Mouse (Mus musculus) cortical plate, adult 2 months (tissue): ENCODE results near the gene Fmnl1.
A peak's percentile ranks its signal among the peaks of the same experiment; 100 is the strongest.

Experiments used
- CTCF ChIP-seq: fragments of 200-500 bp; IDR thresholded peaks from 2 replicates; pipeline ENCODE4 v1.5.1; 2011; ENCODE audit warnings: mild to moderate bottlenecking, control low read depth, low read length; ENCODE audit not compliant: insufficient read depth; ENCODE audit errors: extremely low read depth
- POLR2A ChIP-seq: fragments of 200-500 bp; IDR thresholded peaks from 2 replicates; pipeline ENCODE4 v1.6.1; 2011; ENCODE audit warnings: mild to moderate bottlenecking, low read length, control low read depth; ENCODE audit not compliant: insufficient read depth; ENCODE audit errors: extremely low read depth

DNA sequence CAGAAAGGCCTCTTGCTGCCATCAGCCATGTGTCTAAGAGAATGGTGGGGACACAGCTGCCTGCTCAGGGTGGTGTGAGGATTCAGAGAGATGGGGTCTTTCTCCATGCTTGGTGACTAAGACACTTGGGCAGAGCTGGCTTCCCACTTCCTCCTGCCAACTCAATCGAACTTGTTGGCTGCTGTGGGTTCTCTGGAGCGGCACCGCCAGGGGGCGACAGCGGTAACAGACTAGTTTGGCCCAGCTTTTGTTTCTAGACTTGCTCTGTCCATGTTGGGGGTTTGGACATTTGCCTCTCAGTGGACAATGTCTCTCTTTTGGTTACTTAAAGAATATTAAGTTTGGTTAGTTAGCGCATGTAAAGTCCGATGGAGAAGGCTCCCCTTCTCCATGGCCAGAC lies 62.1 kb downstream of the Fmnl1 start:
- TF ChIP-seq CTCF, result peak; percentile 71
- TF ChIP-seq POLR2A, result no peak
